Mouse (Mus musculus) megakaryocyte, embryonic 14.5 days (primary cell): ENCODE data around the gene Tshz2. TPM values are rescaled to one million over a fixed set of nuclear protein-coding genes. Genes with fewer than 3 reads are reported as not detected.

Experiments used
- H3K27me3 ChIP-seq: replicated peaks from 2 replicates; pipeline ENCODE3; 2012; ENCODE audit warnings: inconsistent platforms
- H3K36me3 ChIP-seq: replicated peaks from 2 replicates; pipeline ENCODE3; 2012; ENCODE audit warnings: low read length, inconsistent platforms, mixed read lengths
- H3K4me1 ChIP-seq: 2 replicates; pipeline ENCODE4 v1.6.1; 2012; ENCODE audit warnings: inconsistent platforms
- H3K4me3 ChIP-seq: replicated peaks from 2 replicates; pipeline ENCODE3; 2012; ENCODE audit warnings: moderate library complexity, mild to moderate bottlenecking, inconsistent platforms
- H3K9me3 ChIP-seq: 2 replicates; pipeline ENCODE4 v1.6.1; 2012; ENCODE audit warnings: inconsistent platforms
- FLI1 ChIP-seq: IDR thresholded peaks from 2 replicates; pipeline ENCODE4 v1.6.1; 2012; ENCODE audit warnings: low read length, inconsistent platforms, mixed read lengths
- GATA1 ChIP-seq: IDR thresholded peaks from 3 replicates; pipeline ENCODE4 v1.6.1; 2012; ENCODE audit warnings: mixed read lengths, low read length, inconsistent platforms, borderline replicate concordance
- polyA plus RNA-seq: library from polyadenylated mRNA; stranded (reverse); fragments of >175 nt; gene quantifications from 2 replicates; pipeline ENCODE4 v1.2.3, GENCODE M21; 2012; ENCODE audit warnings: low replicate concordance; ENCODE audit not compliant: insufficient read depth

Tshz2 gene
- polyA plus RNA-seq, 1 experiment, result not detected

DNA sequence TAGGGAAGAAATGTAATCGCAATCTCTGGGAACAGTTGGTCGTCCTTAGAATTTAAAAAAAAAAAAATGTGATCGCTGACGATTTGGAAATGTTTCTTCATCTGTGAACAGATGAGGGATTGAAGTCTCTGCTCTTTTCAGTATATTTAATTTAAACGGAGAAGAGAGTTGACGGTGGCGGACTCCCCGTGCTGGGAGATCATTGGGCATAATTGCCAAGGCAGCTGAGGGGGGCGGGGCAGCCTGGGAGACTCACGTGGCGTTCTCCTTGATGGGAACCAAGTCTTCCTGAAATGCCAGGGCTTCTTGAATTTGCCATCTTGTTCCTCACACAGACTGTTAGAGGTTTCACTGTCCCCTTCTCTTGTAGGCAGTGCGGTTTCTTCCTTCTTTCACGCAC, 404.5 kb downstream of the Tshz2 start:
- no peak for TF ChIP-seq FLI1
- TF ChIP-seq GATA1, result no peak
- no peak overlapping the region for H3K4me3 ChIP-seq
- H3K9me3 ChIP-seq, result peaks cover 9% of the 10 kb centered on the region
- no peaks in the 10 kb centered on the region for H3K36me3 ChIP-seq
- H3K27me3 ChIP-seq, result no peaks in the 10 kb centered on the region
- no peaks in the 10 kb centered on the region for H3K4me1 ChIP-seq

DNA sequence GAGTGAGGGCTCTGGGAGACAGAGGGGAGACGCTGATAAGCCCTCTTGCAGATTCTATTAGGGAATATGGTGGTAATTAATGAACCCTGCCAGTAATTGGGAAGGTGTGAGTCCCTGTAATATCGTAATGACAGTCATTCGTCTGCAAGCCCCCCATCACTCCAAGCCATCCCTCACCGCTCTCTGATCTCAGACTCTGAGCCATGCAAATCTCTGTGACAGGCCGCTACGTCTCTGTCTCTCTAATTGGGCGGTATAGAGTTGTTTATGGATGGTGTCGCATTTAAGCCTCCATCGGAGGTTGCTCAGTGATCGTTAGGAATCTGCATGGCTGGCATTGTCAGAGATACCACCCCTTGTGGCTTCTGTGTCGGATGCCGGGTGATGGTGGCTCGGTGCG, 407.0 kb downstream of the Tshz2 start:
- no peaks in the 10 kb centered on the region for H3K36me3 ChIP-seq
- 0 out of 2 replicates have a peak, but pooled peaks cover 1% of the 10 kb centered on the region for H3K9me3 ChIP-seq
- no peaks in the 10 kb centered on the region for H3K27me3 ChIP-seq
- H3K4me3 ChIP-seq, result no peak overlapping the region
- H3K4me1 ChIP-seq, result no peaks in the 10 kb centered on the region
- TF ChIP-seq FLI1 (no peak), GATA1 (no peak)

DNA sequence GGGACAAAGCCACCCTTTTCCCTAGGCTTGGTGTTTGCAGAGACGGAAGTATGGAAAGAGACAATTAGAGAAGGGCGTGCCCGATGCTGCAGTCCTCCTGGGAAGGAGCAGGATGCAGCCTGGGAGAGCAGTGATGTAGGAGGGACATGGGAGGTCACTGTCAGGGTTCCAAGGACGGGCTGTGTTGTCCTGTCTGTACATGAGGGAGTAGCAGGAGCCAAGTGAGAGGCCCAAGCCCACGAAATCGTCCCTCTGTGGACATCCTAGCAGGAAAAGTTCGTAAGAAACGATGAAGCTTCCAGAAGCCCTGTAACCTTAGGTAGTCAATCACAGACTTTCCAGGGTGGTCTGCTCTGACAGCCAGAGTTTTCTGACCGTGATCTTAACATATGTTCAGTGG, 408.3 kb downstream of the Tshz2 start:
- H3K4me3 ChIP-seq, result no peak overlapping the region
- peaks cover 13% of the 10 kb centered on the region for H3K9me3 ChIP-seq
- H3K36me3 ChIP-seq, result no peaks in the 10 kb centered on the region
- no peaks in the 10 kb centered on the region for H3K27me3 ChIP-seq
- TF ChIP-seq GATA1 (no peak), FLI1 (no peak)
- no peaks in the 10 kb centered on the region for H3K4me1 ChIP-seq

DNA sequence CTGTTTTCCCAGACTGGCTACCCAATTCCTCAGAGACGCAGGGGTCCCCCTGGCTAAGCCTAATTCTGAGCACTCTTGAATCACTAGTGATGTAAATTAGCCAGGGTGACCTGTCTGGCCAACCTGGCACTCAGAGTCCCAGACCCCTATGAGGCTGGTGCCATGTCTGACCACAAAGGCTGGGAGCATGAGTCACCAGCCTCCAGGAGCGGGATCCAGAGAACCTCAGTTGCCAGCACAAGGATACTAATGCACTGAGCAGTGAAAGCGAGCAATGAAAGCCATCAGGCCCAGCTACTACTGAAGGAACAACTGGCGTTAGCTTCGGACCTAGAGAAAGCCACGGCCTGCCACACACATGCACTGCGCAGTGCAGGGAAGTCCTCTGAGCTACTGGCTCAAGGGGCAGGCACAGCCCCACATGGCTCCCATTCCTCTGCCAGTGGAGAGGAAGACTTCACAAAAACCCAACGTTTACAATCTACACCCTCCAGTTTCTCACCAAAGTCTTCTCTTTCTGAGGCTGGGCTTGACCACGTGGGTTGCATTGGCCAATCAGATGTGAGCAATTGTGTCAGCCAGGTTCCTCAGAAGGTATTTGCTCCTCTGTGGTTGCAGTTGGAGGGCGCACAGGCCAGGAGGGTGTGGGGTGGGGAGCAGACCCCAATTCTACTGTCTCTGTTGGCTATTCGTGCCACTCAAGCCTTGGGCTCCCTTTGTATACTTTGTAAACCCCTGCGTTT, 409.8 kb downstream of the Tshz2 start:
- no peak for TF ChIP-seq FLI1
- TF ChIP-seq GATA1, result no peak
- Histone ChIP-seq H3K4me1 (no peaks in the 10 kb centered on the region), H3K27me3 (no peaks in the 10 kb centered on the region), H3K36me3 (no peaks in the 10 kb centered on the region), H3K4me3 (no peak overlapping the region), H3K9me3 (peaks cover 28% of the 10 kb centered on the region)

DNA sequence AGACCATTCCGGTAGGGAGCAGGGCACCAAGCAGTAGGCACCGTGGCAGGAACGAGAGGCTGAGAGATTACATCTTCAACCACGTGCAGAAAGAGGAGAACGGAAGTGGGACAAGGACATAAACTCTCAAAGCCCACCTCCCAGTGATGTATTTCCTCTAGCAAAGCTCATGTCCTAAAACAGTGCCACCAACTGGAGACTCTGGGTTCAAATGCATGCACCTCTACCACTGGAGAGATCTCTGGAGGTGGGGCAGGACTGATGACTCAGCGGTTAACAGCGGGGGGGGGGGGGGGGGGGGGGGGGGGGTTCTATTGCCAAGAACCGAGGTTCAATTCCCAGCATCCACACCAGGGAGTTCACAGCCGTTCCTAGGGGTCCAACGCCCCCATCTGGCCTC, 410.5 kb downstream of the Tshz2 start:
- Histone ChIP-seq H3K27me3 (no peaks in the 10 kb centered on the region), H3K9me3 (peaks cover 30% of the 10 kb centered on the region), H3K4me1 (no peaks in the 10 kb centered on the region), H3K4me3 (no peak overlapping the region), H3K36me3 (no peaks in the 10 kb centered on the region)
- no peak for TF ChIP-seq GATA1
- TF ChIP-seq FLI1, result no peak

DNA sequence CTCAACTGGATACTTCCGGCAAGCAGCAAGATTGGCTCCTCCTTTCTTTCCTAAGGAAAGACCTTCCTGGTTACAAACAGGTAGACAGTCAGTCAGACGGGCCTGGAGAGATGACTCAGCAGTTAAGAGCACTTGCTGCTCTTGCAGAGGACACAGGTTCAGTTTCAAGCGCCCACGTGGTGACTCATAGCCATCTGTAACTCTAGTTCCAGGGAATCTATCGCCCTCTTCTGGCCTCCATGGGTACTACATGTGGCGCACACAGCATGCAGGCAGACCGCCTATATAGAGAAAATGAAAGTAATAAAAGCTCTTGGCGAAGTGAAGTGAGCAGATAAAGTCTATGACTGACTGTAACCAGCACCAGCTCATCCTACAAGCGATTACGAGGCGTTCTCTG, 413.1 kb downstream of the Tshz2 start:
- Histone ChIP-seq H3K27me3 (no peaks in the 10 kb centered on the region), H3K4me3 (no peak overlapping the region), H3K4me1 (no peaks in the 10 kb centered on the region), H3K36me3 (no peaks in the 10 kb centered on the region), H3K9me3 (peaks cover 30% of the 10 kb centered on the region)
- TF ChIP-seq GATA1, result no peak
- TF ChIP-seq FLI1, result no peak

DNA sequence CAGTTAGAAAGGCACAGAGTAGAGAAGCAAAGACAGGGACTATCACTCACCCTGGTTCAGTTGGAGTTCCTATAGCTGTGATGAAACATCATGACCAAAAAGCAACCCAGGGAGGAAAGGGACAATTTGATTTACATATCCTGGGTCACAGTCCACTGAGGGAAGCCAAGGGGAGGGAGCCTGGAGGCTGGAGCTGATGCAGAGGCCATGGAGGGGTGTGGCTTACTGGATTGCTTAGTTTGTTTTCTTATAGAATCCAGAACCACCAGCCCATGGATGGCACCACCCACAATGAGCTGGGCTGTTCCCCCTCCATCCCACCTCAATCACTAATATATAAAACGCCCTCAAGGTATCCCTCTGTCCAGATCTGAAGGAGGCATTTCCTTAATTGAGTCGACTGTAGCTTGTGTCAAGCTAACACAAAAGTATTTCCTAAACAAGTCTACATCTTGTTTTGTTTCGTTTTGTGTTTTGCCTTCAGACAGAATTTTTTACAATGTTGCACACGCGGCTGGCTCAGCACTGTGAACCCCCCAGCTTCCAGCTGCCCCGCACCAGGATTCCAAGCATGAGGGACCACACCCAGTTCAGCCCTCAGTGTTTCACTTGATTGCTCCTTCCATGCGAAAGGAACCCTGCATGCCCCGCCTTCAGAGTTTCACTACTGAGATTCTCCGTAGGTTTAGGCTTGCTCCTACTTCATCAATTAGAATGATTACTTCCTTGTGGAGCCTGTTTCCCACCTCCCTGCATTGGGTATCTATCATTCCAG, 413.7 kb downstream of the Tshz2 start:
- H3K4me1 ChIP-seq, result no peaks in the 10 kb centered on the region
- no peak overlapping the region for H3K4me3 ChIP-seq
- no peaks in the 10 kb centered on the region for H3K36me3 ChIP-seq
- H3K9me3 ChIP-seq, result peaks cover 30% of the 10 kb centered on the region
- no peaks in the 10 kb centered on the region for H3K27me3 ChIP-seq
- no peak for TF ChIP-seq FLI1
- no peak for TF ChIP-seq GATA1

DNA sequence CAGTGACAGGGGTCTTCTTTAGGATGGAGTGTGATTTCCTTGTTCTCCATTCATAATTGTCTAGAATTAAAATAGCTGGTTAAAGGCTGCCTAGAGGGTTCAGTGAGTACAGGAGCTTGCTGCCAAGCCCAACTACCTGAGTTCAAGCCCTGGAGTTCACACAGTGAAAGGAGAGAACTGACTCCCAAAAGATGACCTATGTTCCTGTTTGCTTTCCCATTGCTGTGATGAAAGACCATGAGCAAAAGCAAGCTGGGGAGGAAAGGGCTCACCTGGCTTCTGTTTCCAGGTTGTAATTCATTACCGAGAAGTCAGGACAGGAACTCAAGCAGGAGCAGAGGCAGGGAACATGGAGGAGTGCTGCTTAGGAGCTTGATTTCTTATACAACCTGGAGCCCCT, 416.0 kb downstream of the Tshz2 start:
- Histone ChIP-seq H3K9me3 (peaks cover 30% of the 10 kb centered on the region), H3K4me3 (no peak overlapping the region), H3K27me3 (no peaks in the 10 kb centered on the region), H3K36me3 (no peaks in the 10 kb centered on the region), H3K4me1 (no peaks in the 10 kb centered on the region)
- TF ChIP-seq GATA1, result no peak
- no peak for TF ChIP-seq FLI1

DNA sequence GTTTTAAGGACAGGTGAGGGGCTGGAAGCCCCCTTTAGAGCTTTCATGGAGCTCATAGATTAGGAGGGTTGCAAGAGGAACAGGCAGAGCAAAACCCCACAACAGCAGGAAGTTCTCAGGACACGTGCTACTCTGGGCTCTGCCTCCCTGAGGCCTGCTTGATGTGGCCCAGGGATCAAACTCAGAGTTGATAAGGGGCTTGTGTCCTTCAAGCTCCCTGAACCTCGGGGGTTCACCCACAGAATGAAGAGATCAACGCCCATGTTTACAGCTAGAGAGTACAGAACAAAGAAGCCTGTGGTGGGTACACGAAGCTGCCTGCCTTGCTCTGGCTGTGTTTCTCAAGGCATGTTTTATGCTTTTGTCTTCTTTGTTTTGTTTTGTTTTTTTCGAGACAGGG, 417.8 kb downstream of the Tshz2 start:
- TF ChIP-seq FLI1 (no peak), GATA1 (no peak)
- Histone ChIP-seq H3K4me3 (no peak overlapping the region), H3K27me3 (no peaks in the 10 kb centered on the region), H3K4me1 (peaks cover 3% of the 10 kb centered on the region; the same call in 1 of the 2 replicates), H3K9me3 (peaks cover 22% of the 10 kb centered on the region), H3K36me3 (no peaks in the 10 kb centered on the region)

DNA sequence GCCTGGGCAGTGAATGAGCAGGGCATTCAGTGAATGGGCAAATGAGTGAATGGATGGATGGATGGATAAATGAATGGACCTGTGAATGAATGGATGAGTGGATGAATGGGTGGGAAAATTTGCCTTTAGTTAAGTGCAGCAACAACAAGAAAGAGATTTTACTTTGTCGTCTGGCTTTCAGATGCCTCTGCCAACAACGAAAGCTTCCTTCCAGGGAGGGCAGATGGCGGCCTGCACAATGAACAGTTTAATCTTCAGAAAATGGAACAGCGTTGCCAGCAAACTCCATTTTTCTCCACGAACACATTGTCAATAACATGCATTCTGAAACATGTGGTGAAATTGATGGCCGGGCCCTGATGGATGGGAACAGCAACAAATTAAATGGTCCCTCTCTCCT, 418.6 kb downstream of the Tshz2 start:
- H3K9me3 ChIP-seq, result peaks cover 14% of the 10 kb centered on the region
- no peaks in the 10 kb centered on the region for H3K36me3 ChIP-seq
- H3K4me3 ChIP-seq, result no peak overlapping the region
- TF ChIP-seq FLI1 (no peak), GATA1 (no peak)
- H3K27me3 ChIP-seq, result no peaks in the 10 kb centered on the region
- H3K4me1 ChIP-seq, result peaks cover 3% of the 10 kb centered on the region; the same call in 1 of the 2 replicates

DNA sequence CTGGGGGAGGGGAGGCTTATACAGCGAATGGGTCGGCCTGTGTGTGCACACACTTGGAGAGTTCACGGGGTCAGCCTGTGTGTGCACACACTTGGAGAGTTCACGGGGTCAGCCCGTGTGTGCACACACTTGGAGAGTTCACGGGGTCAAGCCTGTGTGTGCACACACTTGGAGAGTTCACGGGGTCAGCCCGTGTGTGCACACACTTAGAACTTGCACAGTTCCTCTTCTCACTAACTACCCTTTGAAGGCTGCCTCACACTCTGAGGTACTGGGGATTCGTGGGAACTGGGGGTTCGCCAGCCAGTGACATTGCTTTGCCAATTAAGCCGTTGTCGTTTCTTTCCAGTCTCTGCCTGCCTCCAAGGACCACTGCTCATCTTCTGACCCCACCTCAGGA, 422.1 kb downstream of the Tshz2 start:
- TF ChIP-seq FLI1 (no peak), GATA1 (no peak)
- H3K27me3 ChIP-seq, result no peaks in the 10 kb centered on the region
- peaks cover 3% of the 10 kb centered on the region; the same call in 1 of the 2 replicates for H3K4me1 ChIP-seq
- no peaks in the 10 kb centered on the region for H3K36me3 ChIP-seq
- no peak overlapping the region for H3K4me3 ChIP-seq
- H3K9me3 ChIP-seq, result no peaks in the 10 kb centered on the region
